Mouse (Mus musculus): ENCODE results near the gene Tor1a. TPM values are rescaled to one million over a fixed set of nuclear protein-coding genes. Genes with fewer than 3 reads are reported as not detected.
A peak's percentile ranks its signal among the peaks of the same experiment; 100 is the strongest.

Tor1a gene
- polyA plus RNA-seq, 1 experiment: 53.7 TPM

- TF ChIP-seq CTCF (IDR thresholded peaks at IDR 0.05; ENCODE audit: low read depth, low read length) (no peak), POLR2A (IDR thresholded peaks at IDR 0.05; ENCODE audit: borderline replicate concordance, low read depth, low read length) (no peak)
These were observed 22.5 kb upstream of the Tor1a start for GRCm38 (mm10) chr2:30990221-30990620.

DNA sequence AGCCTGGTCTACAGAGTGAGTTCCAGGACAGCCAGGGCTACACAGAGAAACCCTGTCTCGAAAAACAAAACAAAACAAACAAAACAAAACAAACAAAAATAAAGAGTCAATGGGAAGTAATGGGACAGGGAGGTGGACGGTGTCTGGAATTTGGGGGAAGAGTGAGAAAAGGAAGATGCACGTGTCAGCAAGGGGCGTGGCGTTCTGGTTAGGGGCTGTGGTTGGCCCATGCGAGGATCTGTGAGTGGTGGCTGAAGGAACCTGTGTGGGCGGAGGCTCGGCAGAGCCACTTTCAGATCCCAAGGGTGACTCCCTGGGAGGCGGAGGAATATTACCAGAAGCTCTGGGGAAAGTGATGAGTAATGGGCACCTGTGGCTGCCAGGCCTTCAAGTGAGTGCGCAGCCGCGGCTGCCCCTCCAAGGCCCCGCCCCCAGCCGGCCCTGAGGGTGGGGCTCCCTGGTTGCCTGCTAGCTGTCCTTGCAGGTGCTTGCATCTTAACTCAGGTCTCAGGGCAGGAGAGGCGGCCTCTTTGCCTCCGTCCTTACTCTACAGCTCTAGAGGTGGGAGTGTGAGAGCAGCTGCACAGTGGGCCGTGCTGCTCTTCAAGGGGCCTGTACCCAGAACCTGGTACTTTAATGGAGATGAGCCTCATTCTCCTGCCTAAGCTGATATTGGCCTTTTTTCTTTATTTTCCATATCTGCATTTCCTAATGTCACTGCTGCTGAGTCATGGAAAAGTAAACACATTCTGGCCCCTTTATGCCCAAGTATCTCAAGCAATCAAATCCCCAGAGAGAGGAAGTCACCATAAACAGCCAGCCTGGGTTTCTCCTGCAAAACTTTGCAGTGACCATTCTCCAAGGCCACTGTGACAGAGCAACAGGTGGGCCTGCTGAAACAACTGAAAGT lies 17.6 kb upstream of the Tor1a start:
- Histone ChIP-seq H3K4me1 (ENCODE audit: control insufficient read depth, insufficient read depth, low read length) (peaks cover 32% of the 10 kb centered on the region), H3K4me3 (ENCODE audit: insufficient read depth, low read length) (no peak overlapping the region), H3K27ac (ENCODE audit: insufficient read depth, low read depth, low read length) (peak overlapping the region; percentile 55)
- no peak for TF ChIP-seq POLR2A (IDR thresholded peaks at IDR 0.05; ENCODE audit: borderline replicate concordance, low read depth, low read length)

More at GRCm38 (mm10) chr2:30990221-30990620, 22.5 kb upstream of the Tor1a start:
- no peak overlapping the region for H3K4me3 ChIP-seq (ENCODE audit: insufficient read depth, low read length)
- H3K4me1 ChIP-seq (ENCODE audit: control insufficient read depth, insufficient read depth, low read length): peaks cover 13% of the 10 kb centered on the region
- H3K27ac ChIP-seq (ENCODE audit: insufficient read depth, low read depth, low read length): no peak overlapping the region

GRCm38 (mm10) chr2:30983024-30983423 lies 15.3 kb upstream of the Tor1a start:
- H3K4me1 ChIP-seq (ENCODE audit: control insufficient read depth, insufficient read depth, low read length): peaks cover 37% of the 10 kb centered on the region
- peak overlapping the region; percentile 77 for H3K4me3 ChIP-seq (ENCODE audit: insufficient read depth, low read length)
- TF ChIP-seq CTCF (IDR thresholded peaks at IDR 0.05; ENCODE audit: low read depth, low read length) (no peak), POLR2A (IDR thresholded peaks at IDR 0.05; ENCODE audit: borderline replicate concordance, low read depth, low read length) (no peak)
- no peak overlapping the region for H3K27ac ChIP-seq (ENCODE audit: insufficient read depth, low read depth, low read length)

DNA sequence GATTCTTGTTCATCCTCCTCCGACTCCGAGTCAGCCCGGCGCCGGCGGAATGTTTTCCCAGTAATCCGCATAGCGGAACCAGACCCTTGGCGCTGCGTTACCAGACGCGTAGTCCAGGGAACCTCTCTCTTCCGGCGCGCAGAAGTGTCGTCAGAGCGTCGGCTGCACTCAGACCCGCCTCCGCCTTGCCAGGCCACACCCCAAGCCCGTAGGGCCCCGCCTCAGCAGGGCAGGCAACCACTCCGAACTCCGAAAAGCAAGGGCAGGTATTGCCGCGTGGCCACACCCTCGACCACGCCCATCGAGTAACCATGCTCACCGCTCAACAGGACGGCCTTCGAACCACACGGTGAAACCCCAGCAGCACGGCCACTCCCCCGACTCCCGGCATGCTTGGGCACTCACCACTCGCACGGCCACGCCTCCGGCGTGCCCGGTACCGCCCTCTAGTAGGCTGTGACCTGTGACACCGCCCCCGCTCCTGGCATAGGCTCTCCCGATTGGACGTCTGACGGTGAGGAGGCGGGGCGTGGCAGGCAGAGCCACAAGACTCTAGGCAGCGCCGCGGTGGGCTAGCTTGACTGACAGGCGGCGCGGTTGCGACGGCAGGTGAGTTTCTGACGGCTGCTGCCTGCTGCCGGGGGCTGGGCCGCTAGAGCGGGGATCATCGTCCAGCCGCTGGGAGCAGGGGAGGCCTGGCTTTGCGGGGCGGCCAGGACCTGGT lies 14.2 kb upstream of the Tor1a start, which contains the start of the genes BC005624 and Usp20:
Gene BC005624 (minus strand): TSS at position 412 of the 724 bp plus-strand sequence.
Gene Usp20 (plus strand): TSS at position 490 of the 724 bp plus-strand sequence.
- Histone ChIP-seq H3K4me1 (ENCODE audit: control insufficient read depth, insufficient read depth, low read length) (peaks cover 37% of the 10 kb centered on the region), H3K27ac (ENCODE audit: insufficient read depth, low read depth, low read length) (peak within 1 kb of the TSS; percentile 10; the same call in 1 of the 2 replicates), H3K4me3 (ENCODE audit: insufficient read depth, low read length) (peak within 1 kb of the TSS; percentile 77)
- TF ChIP-seq CTCF (IDR thresholded peaks at IDR 0.05; ENCODE audit: low read depth, low read length): no peak
- no peak for TF ChIP-seq POLR2A (IDR thresholded peaks at IDR 0.05; ENCODE audit: borderline replicate concordance, low read depth, low read length)

GRCm38 (mm10) chr2:30966826-30967225 lies 907 bp downstream of the Tor1a start:
- Histone ChIP-seq H3K4me1 (ENCODE audit: control insufficient read depth, insufficient read depth, low read length) (peaks cover 20% of the 10 kb centered on the region), H3K27ac (ENCODE audit: insufficient read depth, low read depth, low read length) (peak overlapping the region; percentile 62), H3K4me3 (ENCODE audit: insufficient read depth, low read length) (peak overlapping the region; percentile 96)
- TF ChIP-seq POLR2A (IDR thresholded peaks at IDR 0.05; ENCODE audit: borderline replicate concordance, low read depth, low read length): no peak
- TF ChIP-seq CTCF (IDR thresholded peaks at IDR 0.05; ENCODE audit: low read depth, low read length): no peak

DNA sequence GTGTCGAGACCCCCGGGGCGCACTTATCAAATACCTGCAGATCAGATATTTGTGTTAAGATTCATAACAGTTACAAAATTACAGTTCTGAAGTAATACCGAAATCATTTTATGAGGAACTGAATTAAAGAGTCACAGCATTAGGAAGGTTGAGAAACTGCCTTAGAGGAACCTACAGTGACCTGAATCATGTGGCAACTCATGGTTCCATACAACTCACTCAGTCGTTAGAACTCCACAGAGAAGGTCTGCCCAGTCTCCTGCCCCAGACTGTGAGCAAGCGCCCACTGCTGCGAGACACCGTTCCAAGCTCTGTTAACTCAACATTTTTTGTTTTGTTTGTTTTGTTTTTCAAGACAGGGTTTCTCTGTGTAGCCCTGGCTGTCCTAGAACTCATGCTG lies 2.1 kb downstream of the Tor1a start:
- Histone ChIP-seq H3K4me1 (ENCODE audit: control insufficient read depth, insufficient read depth, low read length) (peaks cover 20% of the 10 kb centered on the region), H3K27ac (ENCODE audit: insufficient read depth, low read depth, low read length) (peak overlapping the region; percentile 62), H3K4me3 (ENCODE audit: insufficient read depth, low read length) (peak overlapping the region; percentile 96)
- TF ChIP-seq CTCF (IDR thresholded peaks at IDR 0.05; ENCODE audit: low read depth, low read length) (no peak), POLR2A (IDR thresholded peaks at IDR 0.05; ENCODE audit: borderline replicate concordance, low read depth, low read length) (no peak)

DNA sequence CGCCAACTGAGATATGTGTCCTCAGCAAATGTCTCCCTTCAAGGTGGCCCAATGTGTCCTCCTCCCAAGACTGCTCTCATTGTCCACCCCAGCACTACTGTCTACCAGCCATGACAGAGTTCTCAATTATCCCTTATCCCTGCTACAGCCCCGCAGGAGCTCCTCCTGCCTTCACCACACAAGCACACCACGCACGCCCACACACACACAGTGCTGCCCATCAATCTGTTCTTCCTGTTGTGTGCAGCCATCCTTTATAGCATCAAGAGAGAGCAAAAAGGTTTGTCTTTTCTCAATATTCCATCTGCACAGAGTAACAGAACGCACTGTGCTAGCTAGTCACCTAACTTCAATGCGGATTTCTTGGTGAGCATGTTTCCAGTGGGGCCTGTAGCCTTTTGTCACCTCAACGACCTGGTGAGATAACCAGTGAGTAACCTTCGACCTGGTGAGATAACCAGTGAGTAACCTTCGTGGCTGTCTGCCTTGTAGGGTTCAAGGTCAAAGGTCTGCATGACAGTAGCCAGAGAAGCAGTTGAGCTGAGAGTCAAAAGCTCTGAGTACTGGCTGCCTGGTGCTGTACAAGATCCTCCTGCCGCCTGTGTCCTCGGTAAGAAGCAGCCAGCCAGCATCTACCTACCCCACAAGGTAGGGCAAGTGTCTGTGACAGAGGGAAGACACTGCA lies 5.0 kb downstream of the Tor1a start:
- no peak for TF ChIP-seq POLR2A (IDR thresholded peaks at IDR 0.05; ENCODE audit: borderline replicate concordance, low read depth, low read length)
- no peak for TF ChIP-seq CTCF (IDR thresholded peaks at IDR 0.05; ENCODE audit: low read depth, low read length)
- no peak overlapping the region for H3K27ac ChIP-seq (ENCODE audit: insufficient read depth, low read depth, low read length)
- peaks cover 20% of the 10 kb centered on the region for H3K4me1 ChIP-seq (ENCODE audit: control insufficient read depth, insufficient read depth, low read length)
- no peak overlapping the region for H3K4me3 ChIP-seq (ENCODE audit: insufficient read depth, low read length)

- H3K4me3 ChIP-seq (ENCODE audit: insufficient read depth, low read length): no peak overlapping the region
- H3K4me1 ChIP-seq (ENCODE audit: control insufficient read depth, insufficient read depth, low read length): peaks cover 12% of the 10 kb centered on the region
- H3K27ac ChIP-seq (ENCODE audit: insufficient read depth, low read depth, low read length): no peak overlapping the region
- TF ChIP-seq CTCF (IDR thresholded peaks at IDR 0.05; ENCODE audit: low read depth, low read length) (no peak), POLR2A (IDR thresholded peaks at IDR 0.05; ENCODE audit: borderline replicate concordance, low read depth, low read length) (no peak)
These were observed 7.9 kb downstream of the Tor1a start for GRCm38 (mm10) chr2:30959856-30960255.

DNA sequence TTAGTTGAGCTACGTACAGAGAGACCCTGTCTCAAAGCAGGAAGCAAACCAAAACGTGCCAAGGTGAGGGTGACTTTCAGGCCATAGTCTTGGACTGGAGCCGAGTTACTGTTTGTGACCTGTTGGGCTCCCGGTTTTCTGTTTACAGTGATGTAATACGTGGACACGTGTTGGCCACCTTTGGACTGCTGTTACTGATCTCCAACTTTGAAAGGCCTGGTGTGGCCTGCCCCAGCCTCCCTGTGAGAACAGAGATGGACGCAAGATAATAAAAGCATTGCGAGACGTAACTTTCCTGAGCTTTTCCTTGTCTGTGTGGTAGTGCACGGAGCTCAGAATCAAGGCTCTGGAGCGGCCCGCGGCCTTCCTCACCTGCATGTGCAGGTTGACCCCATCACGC lies 9.0 kb downstream of the Tor1a start:
- H3K27ac ChIP-seq (ENCODE audit: insufficient read depth, low read depth, low read length): no peak overlapping the region
- TF ChIP-seq POLR2A (IDR thresholded peaks at IDR 0.05; ENCODE audit: borderline replicate concordance, low read depth, low read length): no peak
- no peak for TF ChIP-seq CTCF (IDR thresholded peaks at IDR 0.05; ENCODE audit: low read depth, low read length)
- H3K4me3 ChIP-seq (ENCODE audit: insufficient read depth, low read length): no peak overlapping the region
- H3K4me1 ChIP-seq (ENCODE audit: control insufficient read depth, insufficient read depth, low read length): peaks cover 11% of the 10 kb centered on the region

Measured in bone marrow macrophage, adult 2 months (primary cell).